Mouse (Mus musculus) limb, embryonic 12.5 days (tissue): ENCODE data around the gene Spock1. TPM values are rescaled to one million over a fixed set of nuclear protein-coding genes. Genes with fewer than 3 reads are reported as not detected.

ENCODE experiments used
- ATAC-seq: fragments of 200-750 bp; cut with Nextera tagmentation; 2 replicates; pipeline ENCODE4 v1.8.0; 2017; ENCODE audit warnings: low read depth, moderate TSS enrichment; ENCODE audit not compliant: insufficient number of reproducible peaks, insufficient read depth, low FRiP score, low TSS enrichment
- H3K27ac ChIP-seq: fragments of 300-500 bp; sonication (generic); 2 replicates; pipeline ENCODE4 v1.5.1; 2016; ENCODE audit warnings: mild to moderate bottlenecking, moderate library complexity
- H3K27me3 ChIP-seq: fragments of 300-500 bp; sonication (generic); 2 replicates; pipeline ENCODE4 v1.6.1; 2016; ENCODE audit warnings: mild to moderate bottlenecking, moderate library complexity
- H3K36me3 ChIP-seq: fragments of 300-500 bp; sonication (generic); 2 replicates; pipeline ENCODE4 v1.6.1; 2016; ENCODE audit warnings: mild to moderate bottlenecking, moderate library complexity
- H3K4me1 ChIP-seq: fragments of 300-500 bp; sonication (generic); replicated peaks from 2 replicates; pipeline ENCODE4 v1.6.1; 2016
- H3K4me2 ChIP-seq: fragments of 300-500 bp; sonication (generic); 2 replicates; pipeline ENCODE4 v1.6.1; 2016; ENCODE audit warnings: mild to moderate bottlenecking, moderate library complexity
- H3K4me3 ChIP-seq: fragments of 300-500 bp; sonication (generic); replicated peaks from 2 replicates; pipeline ENCODE4 v1.5.1; 2016; ENCODE audit warnings: mild to moderate bottlenecking
- H3K9ac ChIP-seq: fragments of 300-500 bp; sonication (generic); replicated peaks from 2 replicates; pipeline ENCODE4 v1.6.1; 2016; ENCODE audit warnings: mild to moderate bottlenecking, moderate library complexity
- H3K9me3 ChIP-seq: fragments of 300-500 bp; sonication (generic); 2 replicates; pipeline ENCODE4 v1.6.1; 2016; ENCODE audit warnings: mild to moderate bottlenecking, moderate library complexity
- WGBS: fragments of 180-500 bp; shearing (Covaris S2); methylation state at CpG from one replicate; pipeline ENCODE4 v1.1.7; 2016; 5-methylcytosine and 5-hydroxymethylcytosine counted together
- polyA plus RNA-seq: library from polyadenylated mRNA; unstranded; fragments of >200 nt; fragmentation: Nextera tagmentation; extraction: Ambion mirVana; gene quantifications from 2 replicates; pipeline ENCODE4 v1.2.1, GENCODE M21; 2016

Gene Spock1
- polyA plus RNA-seq, 1 experiment from 2014 or later = 2.2 TPM

GRCm38 (mm10) chr13:57806816-57807215, 101.3 kb downstream of the Spock1 start:
- Histone ChIP-seq H3K4me3 (no peak overlapping the region), H3K4me1 (no peaks in the 10 kb centered on the region), H3K36me3 (no peaks in the 10 kb centered on the region), H3K9ac (no peak overlapping the region), H3K27me3 (no peaks in the 10 kb centered on the region), H3K4me2 (no peak overlapping the region), H3K9me3 (no peaks in the 10 kb centered on the region), H3K27ac (no peak overlapping the region)
- 69% methylated on average over 3 of the region's 3 CpGs for WGBS
- ATAC-seq = no peak

- no peaks in the 10 kb centered on the region for H3K27me3 ChIP-seq
- no peaks in the 10 kb centered on the region for H3K36me3 ChIP-seq
- H3K27ac ChIP-seq = no peak overlapping the region
- no peaks in the 10 kb centered on the region for H3K4me1 ChIP-seq
- no peak overlapping the region for H3K9ac ChIP-seq
- 88% methylated on average over 6 of the region's 6 CpGs for WGBS
- ATAC-seq = no peak
- H3K4me3 ChIP-seq = no peak overlapping the region
- H3K9me3 ChIP-seq = no peaks in the 10 kb centered on the region
- no peak overlapping the region for H3K4me2 ChIP-seq
These were observed 101.8 kb downstream of the Spock1 start for GRCm38 (mm10) chr13:57806301-57806700.

GRCm38 (mm10) chr13:57798633-57799032, 109.5 kb downstream of the Spock1 start:
- H3K27me3 ChIP-seq = no peaks in the 10 kb centered on the region
- H3K4me3 ChIP-seq = no peak overlapping the region
- peaks cover 13% of the 10 kb centered on the region for H3K4me1 ChIP-seq
- H3K27ac ChIP-seq = no peak overlapping the region
- no peak overlapping the region for H3K4me2 ChIP-seq
- WGBS = 88% methylated on average over 2 of the region's 2 CpGs
- no peak for ATAC-seq
- H3K9me3 ChIP-seq = no peaks in the 10 kb centered on the region
- no peaks in the 10 kb centered on the region for H3K36me3 ChIP-seq
- H3K9ac ChIP-seq = no peak overlapping the region

GRCm38 (mm10) chr13:57796951-57797692, 111.0 kb downstream of the Spock1 start:
- no peak for ATAC-seq
- no peaks in the 10 kb centered on the region for H3K27me3 ChIP-seq
- H3K4me1 ChIP-seq = peaks cover 13% of the 10 kb centered on the region
- 80% methylated on average over 10 of the region's 10 CpGs for WGBS
- H3K4me3 ChIP-seq = no peak overlapping the region
- H3K9me3 ChIP-seq = no peaks in the 10 kb centered on the region
- no peaks in the 10 kb centered on the region for H3K36me3 ChIP-seq
- H3K27ac ChIP-seq = no peak overlapping the region
- no peak overlapping the region for H3K4me2 ChIP-seq
- H3K9ac ChIP-seq = no peak overlapping the region

GRCm38 (mm10) chr13:57793643-57794240, 114.4 kb downstream of the Spock1 start:
- Histone ChIP-seq H3K9ac (no peak overlapping the region), H3K36me3 (no peaks in the 10 kb centered on the region), H3K9me3 (no peaks in the 10 kb centered on the region), H3K27me3 (no peaks in the 10 kb centered on the region), H3K4me1 (peaks cover 23% of the 10 kb centered on the region), H3K4me3 (no peak overlapping the region), H3K4me2 (no peak overlapping the region), H3K27ac (no peak overlapping the region)
- 90% methylated on average over 12 of the region's 12 CpGs for WGBS
- ATAC-seq = no peak

GRCm38 (mm10) chr13:57789796-57790195, 118.3 kb downstream of the Spock1 start:
- Histone ChIP-seq H3K27me3 (no peaks in the 10 kb centered on the region), H3K4me3 (no peak overlapping the region), H3K9ac (no peak overlapping the region), H3K4me2 (no peak overlapping the region), H3K9me3 (peaks cover 6% of the 10 kb centered on the region; the same call in 1 of the 2 replicates), H3K36me3 (no peaks in the 10 kb centered on the region), H3K27ac (no peak overlapping the region), H3K4me1 (peaks cover 10% of the 10 kb centered on the region; the same call in 1 of the 2 replicates)
- 31% methylated on average over 5 of the region's 5 CpGs for WGBS
- ATAC-seq = no peak

- 96% methylated on average over 4 of the region's 4 CpGs for WGBS
- no peak overlapping the region for H3K9ac ChIP-seq
- H3K4me2 ChIP-seq = no peak overlapping the region
- peaks cover 14% of the 10 kb centered on the region for H3K4me1 ChIP-seq
- no peaks in the 10 kb centered on the region for H3K27me3 ChIP-seq
- peaks cover 6% of the 10 kb centered on the region; the same call in 1 of the 2 replicates for H3K9me3 ChIP-seq
- H3K36me3 ChIP-seq = no peaks in the 10 kb centered on the region
- no peak overlapping the region for H3K4me3 ChIP-seq
- no peak for ATAC-seq
- H3K27ac ChIP-seq = no peak overlapping the region
These were observed 119.8 kb downstream of the Spock1 start for GRCm38 (mm10) chr13:57788299-57788698.

- no peak for ATAC-seq
- no peak overlapping the region for H3K27ac ChIP-seq
These were observed 121.9 kb downstream of the Spock1 start for GRCm38 (mm10) chr13:57786278-57786677.

GRCm38 (mm10) chr13:57782975-57783374, 125.2 kb downstream of the Spock1 start:
- H3K9me3 ChIP-seq = peaks cover 8% of the 10 kb centered on the region
- no peaks in the 10 kb centered on the region for H3K27me3 ChIP-seq
- ATAC-seq = no peak
- no peak overlapping the region for H3K4me3 ChIP-seq
- H3K27ac ChIP-seq = no peak overlapping the region
- H3K36me3 ChIP-seq = no peaks in the 10 kb centered on the region
- peaks cover 12% of the 10 kb centered on the region; the same call in 1 of the 2 replicates for H3K4me1 ChIP-seq
- WGBS = 61% methylated on average over 12 of the region's 12 CpGs
- H3K4me2 ChIP-seq = no peak overlapping the region
- no peak overlapping the region for H3K9ac ChIP-seq

More at GRCm38 (mm10) chr13:57786278-57786677, 121.9 kb downstream of the Spock1 start:
- Histone ChIP-seq H3K4me1 (peaks cover 22% of the 10 kb centered on the region), H3K9me3 (peaks cover 6% of the 10 kb centered on the region; the same call in 1 of the 2 replicates), H3K4me2 (no peak overlapping the region), H3K4me3 (no peak overlapping the region), H3K36me3 (no peaks in the 10 kb centered on the region), H3K27me3 (no peaks in the 10 kb centered on the region), H3K9ac (no peak overlapping the region)
- WGBS = 78% methylated on average over 8 of the region's 8 CpGs

- no peak overlapping the region for H3K4me2 ChIP-seq
- H3K27ac ChIP-seq = no peak overlapping the region
- no peaks in the 10 kb centered on the region for H3K27me3 ChIP-seq
- peaks cover 12% of the 10 kb centered on the region; the same call in 1 of the 2 replicates for H3K4me1 ChIP-seq
- H3K4me3 ChIP-seq = no peak overlapping the region
- H3K36me3 ChIP-seq = no peaks in the 10 kb centered on the region
- H3K9me3 ChIP-seq = peaks cover 7% of the 10 kb centered on the region
- ATAC-seq = no peak
- no peak overlapping the region for H3K9ac ChIP-seq
- 89% methylated on average over 6 of the region's 6 CpGs for WGBS
These were observed 126.0 kb downstream of the Spock1 start for GRCm38 (mm10) chr13:57782107-57782561.

GRCm38 (mm10) chr13:57779146-57779545, 129.0 kb downstream of the Spock1 start:
- Histone ChIP-seq H3K27me3 (no peaks in the 10 kb centered on the region), H3K4me3 (no peak overlapping the region), H3K27ac (no peak overlapping the region), H3K9ac (no peak overlapping the region), H3K4me2 (no peak overlapping the region), H3K4me1 (peaks cover 12% of the 10 kb centered on the region; the same call in 1 of the 2 replicates), H3K9me3 (peaks cover 7% of the 10 kb centered on the region), H3K36me3 (no peaks in the 10 kb centered on the region)
- WGBS = 79% methylated on average over 4 of the region's 4 CpGs
- no peak for ATAC-seq
